Comparison of ENCODE assay signal across 11 mouse cellular contexts in the genomic region with DNA sequence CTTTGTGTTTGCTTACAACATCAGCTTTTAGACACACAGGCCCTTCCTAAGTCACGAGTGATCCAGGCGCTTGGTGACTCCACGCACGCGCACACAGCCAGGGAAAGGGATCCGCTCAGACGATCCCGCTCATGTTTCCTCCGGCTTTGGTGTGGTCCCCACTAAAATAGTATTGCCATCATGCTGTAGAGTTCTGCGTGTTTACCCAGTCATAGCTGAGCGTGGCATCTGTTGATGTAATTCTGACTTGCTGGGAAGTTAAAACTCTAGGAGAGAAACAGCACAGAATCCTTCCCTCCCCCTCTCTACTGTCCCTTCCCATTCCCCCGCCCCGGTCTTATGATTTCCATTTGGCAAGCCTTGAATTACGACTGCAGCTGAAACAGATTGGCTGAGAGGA. TPM values are rescaled to one million over a fixed set of nuclear protein-coding genes. Genes with fewer than 3 reads are reported as not detected.
A peak's percentile ranks its signal among the peaks of the same experiment; 100 is the strongest.
DNase-seq lines count a peak whose midpoint lies in the region; ATAC-seq lines count a peak whose summit lies in the region.
"Had no signal": no experiment of that assay in that cellular context is flagged by ENCODE, and none has a peak within 500 bp of the region (broad histone marks: within the 10 kb centered on the region; RNA-seq: fewer than 3 reads in every experiment).

No protein-coding gene starts in this region.

- DNase-seq in kidney, postnatal 10 days, result peak; percentile 25
- DNase-seq in frontal cortex, postnatal 25 days (ENCODE audit: low spot score in 2 of 2), result peak; percentile 37 to 38
- peak; percentile 64 for DNase-seq in right cerebral cortex, adult 18-20 months
- no peak for DNase-seq in cerebellum, postnatal 14 days
- DNase-seq in urinary bladder, postnatal 14 days (ENCODE audit: low spot score), result no peak
- DNase-seq: adrenal gland, postnatal 14 days; cerebellum, adult 9-11 months had no signal

- peaks cover 3% of the 10 kb centered on the region; the same call in 1 of the 2 replicates for H3K4me1 ChIP-seq in kidney, embryonic 16.5 days (ENCODE audit: insufficient read depth, low read length)
- H3K4me1 ChIP-seq in embryonic facial prominence, embryonic 13.5 days, result peaks cover 11% of the 10 kb centered on the region
- H3K4me1 ChIP-seq: hindbrain, embryonic 12.5 days had no signal

- no peak for ATAC-seq in kidney, embryonic 16.5 days (ENCODE audit: low FRiP score, low TSS enrichment)
- no peak for ATAC-seq in embryonic facial prominence, embryonic 13.5 days (ENCODE audit: insufficient number of reproducible peaks, insufficient read depth, low FRiP score, low TSS enrichment, low read depth)

- no peak overlapping the region for H3K4me3 ChIP-seq in kidney, embryonic 16.5 days (ENCODE audit: low read length)
- peak overlapping the region; percentile 11; the same call in 1 of the 2 replicates for H3K4me3 ChIP-seq in embryonic facial prominence, embryonic 13.5 days
- H3K4me3 ChIP-seq: hindbrain, embryonic 12.5 days; limb, embryonic 12.5 days had no signal

- H3K9ac ChIP-seq in kidney, embryonic 16.5 days (replicated peaks; ENCODE audit: low read length), result no peak overlapping the region
- H3K9ac ChIP-seq in embryonic facial prominence, embryonic 13.5 days, result no peak overlapping the region
- H3K9ac ChIP-seq: hindbrain, embryonic 12.5 days; limb, embryonic 12.5 days had no signal

- WGBS in kidney, embryonic 16.5 days, result 69% methylated on average over 14 of the region's 14 CpGs
- 51% methylated on average over 14 of the region's 14 CpGs for WGBS in embryonic facial prominence, embryonic 13.5 days

- H3K9me3 ChIP-seq in kidney, embryonic 16.5 days (ENCODE audit: low read length), result no peaks in the 10 kb centered on the region
- H3K9me3 ChIP-seq in embryonic facial prominence, embryonic 13.5 days, result no peaks in the 10 kb centered on the region
- H3K9me3 ChIP-seq: hindbrain, embryonic 12.5 days; limb, embryonic 12.5 days had no signal

- H3K27ac ChIP-seq in kidney, embryonic 16.5 days (ENCODE audit: low read length), result no peak overlapping the region
- H3K27ac ChIP-seq in embryonic facial prominence, embryonic 13.5 days, result peak overlapping the region; percentile 74
- H3K27ac ChIP-seq: hindbrain, embryonic 12.5 days; limb, embryonic 12.5 days had no signal

- no peaks in the 10 kb centered on the region for H3K27me3 ChIP-seq in kidney, embryonic 16.5 days (ENCODE audit: insufficient read depth, low read length)
- H3K27me3 ChIP-seq in embryonic facial prominence, embryonic 13.5 days, result no peaks in the 10 kb centered on the region
- H3K27me3 ChIP-seq: hindbrain, embryonic 12.5 days; limb, embryonic 12.5 days had no signal

- no peak overlapping the region for H3K4me2 ChIP-seq in kidney, embryonic 16.5 days (replicated peaks; ENCODE audit: low read depth, low read length)
- H3K4me2 ChIP-seq in embryonic facial prominence, embryonic 13.5 days, result peak overlapping the region; percentile 38
- H3K4me2 ChIP-seq: hindbrain, embryonic 12.5 days; limb, embryonic 12.5 days had no signal

- H3K36me3 ChIP-seq in kidney, embryonic 16.5 days (ENCODE audit: insufficient read depth, low read length), result no peaks in the 10 kb centered on the region
- H3K36me3 ChIP-seq in embryonic facial prominence, embryonic 13.5 days, result no peaks in the 10 kb centered on the region
- H3K36me3 ChIP-seq: hindbrain, embryonic 12.5 days; limb, embryonic 12.5 days had no signal

RNA-seq across cellular contexts. Expression of gene Tgfbr1, which starts 40.3 kb away (rescaled TPM):
- 44.7 and 50.0 TPM in 2 replicates for polyA plus RNA-seq in kidney, embryonic 16.5 days (2015; fragmentation: Nextera tagmentation; extraction: Ambion mirVana)
- 45.1 and 45.7 TPM in 2 replicates for polyA plus RNA-seq in embryonic facial prominence, embryonic 13.5 days (2015; fragmentation: Nextera tagmentation; extraction: Ambion mirVana)

Comparison
In these comparisons a context has a peak if more than half of its experiments do, and no peak if none do; other contexts are left out.
1. DNase-seq: peak in kidney, postnatal 10 days (single experiment), frontal cortex, postnatal 25 days (2 of 2) and right cerebral cortex, adult 18-20 months (single experiment); none in cerebellum, postnatal 14 days (0 of 2) and urinary bladder, postnatal 14 days (single experiment).